Mouse (Mus musculus) cerebellum, adult 9-11 months (tissue): ENCODE measurements around the gene Bcl7c.
"Not testable (repeated sequence)": the region's sequence is repeated elsewhere in the genome, so short reads cannot be mapped to it uniquely, and the experiment has no call there.

Experiments used
- DNase-seq: peaks from one replicate; pipeline ENCODE4 v3.0.0; 2022

Gene Bcl7c

DNA sequence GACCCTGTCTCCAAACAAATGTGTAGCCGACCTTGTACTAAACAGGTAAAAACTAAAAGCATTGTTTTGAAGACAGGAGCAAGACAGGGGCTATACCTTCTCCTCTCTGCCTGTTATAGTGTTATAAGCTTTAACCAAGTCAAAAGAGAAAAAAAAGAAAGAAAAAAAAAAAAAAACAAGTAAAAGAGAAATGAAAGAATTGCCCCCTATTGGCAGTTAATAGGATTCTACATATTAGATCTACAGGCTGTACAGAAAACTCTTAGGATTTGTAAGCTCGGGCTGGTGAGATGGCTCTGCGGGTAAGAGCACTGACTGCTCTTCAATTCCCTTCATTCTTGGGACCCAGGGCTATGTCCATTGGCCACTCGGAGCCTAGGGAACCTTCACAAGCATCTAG lies 66.5 kb downstream of the Bcl7c start:
- DNase-seq, result no peak

DNA sequence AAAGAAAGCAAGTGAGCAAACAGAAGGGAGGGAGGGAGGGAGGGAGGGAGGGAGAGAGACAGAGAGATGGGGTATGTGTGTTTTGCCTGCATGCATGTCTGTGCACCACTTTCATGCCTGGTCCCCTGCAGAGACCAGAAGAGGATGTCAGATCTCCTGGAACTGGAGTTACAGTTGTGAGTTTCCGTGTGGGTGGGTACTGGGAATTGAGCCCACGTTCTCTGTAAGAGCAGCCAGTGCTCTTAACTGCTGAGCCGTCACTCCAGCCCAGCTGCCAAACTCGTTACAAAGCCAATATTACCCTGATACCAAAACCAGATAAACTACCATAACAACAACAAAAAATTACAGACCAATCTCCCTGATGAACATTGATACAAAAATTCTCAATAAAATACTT lies 67.5 kb downstream of the Bcl7c start:
- no peak for DNase-seq

DNA sequence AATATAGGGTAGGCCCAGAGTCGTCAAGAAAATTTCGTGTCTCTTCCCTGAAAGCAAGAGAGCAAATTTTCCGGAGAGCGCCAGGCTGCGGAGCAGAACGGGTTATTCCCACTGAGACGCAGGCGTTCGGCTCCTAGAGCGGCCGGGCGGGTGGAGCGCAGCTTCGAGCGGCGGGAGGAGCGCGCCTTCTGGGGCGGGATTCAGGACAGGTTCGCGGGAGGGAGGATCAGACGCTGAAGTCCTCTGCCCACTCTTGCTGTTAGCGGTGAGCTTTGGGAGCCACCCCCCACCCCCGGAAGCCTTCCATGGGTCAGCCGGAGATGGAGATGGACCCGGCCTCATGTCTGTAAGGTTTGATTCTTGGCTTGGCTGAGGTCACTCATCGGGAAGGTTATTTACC lies 71.8 kb downstream of the Bcl7c start:
- DNase-seq, result peak; percentile 85

DNA sequence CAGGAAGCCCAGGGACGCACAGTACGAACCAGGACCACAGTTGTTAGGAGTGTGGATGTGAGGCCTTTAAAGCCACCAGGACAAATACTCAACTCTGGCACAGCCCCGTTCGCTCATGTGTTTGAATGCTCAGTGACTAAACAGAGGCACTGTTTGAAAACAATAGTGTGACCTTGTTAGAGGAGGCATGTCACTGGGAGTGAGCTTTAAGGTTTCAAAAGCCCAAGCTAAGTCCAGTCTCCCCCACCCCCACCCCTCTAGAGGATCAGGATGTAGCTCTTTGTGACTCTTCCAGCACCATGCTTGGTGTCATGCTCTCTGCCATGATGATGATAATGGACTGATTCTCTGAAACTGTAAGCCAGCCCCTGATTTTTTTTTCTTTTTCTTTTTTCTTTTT lies 77.3 kb downstream of the Bcl7c start:
- no peak for DNase-seq

DNA sequence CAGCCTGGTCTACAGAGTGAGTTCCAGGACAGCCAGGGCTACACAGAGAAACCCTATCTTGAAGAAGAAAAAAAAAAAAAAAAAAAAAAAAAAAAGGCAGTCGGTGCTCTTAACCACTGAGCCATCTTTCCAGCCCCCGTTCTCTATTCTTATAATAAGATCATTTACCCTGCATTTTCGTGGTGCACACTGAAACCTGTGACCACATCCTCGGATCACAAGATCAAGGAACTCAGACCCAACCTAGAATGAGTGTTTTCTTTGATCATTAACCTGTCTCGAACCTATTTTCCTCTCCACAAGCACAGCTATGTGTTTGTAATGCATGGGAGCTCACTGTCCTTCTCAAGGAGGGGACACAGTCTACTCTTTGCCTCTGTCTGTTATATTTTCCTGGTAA lies 80.1 kb downstream of the Bcl7c start:
- no peak for DNase-seq

DNA sequence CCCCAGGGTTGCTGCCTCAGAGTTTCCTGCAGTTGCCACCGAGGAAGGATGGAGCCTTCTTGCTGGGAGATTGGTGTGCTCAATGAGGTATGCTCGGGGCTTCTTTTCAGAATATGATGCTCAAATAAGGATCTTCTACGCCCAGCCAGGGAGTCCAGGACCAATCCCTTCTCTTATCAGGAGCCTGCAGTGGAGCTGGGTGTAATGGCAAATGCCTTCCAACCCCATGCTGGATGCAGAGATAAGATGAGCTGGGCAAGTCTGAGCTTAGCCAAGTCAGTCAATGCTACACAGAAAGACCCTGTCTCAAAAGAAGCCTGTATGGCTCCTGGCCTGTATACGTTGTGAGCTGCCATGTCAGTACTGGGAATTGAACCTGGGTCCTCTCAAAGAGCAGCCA lies 82.3 kb downstream of the Bcl7c start:
- DNase-seq, result no peak

DNA sequence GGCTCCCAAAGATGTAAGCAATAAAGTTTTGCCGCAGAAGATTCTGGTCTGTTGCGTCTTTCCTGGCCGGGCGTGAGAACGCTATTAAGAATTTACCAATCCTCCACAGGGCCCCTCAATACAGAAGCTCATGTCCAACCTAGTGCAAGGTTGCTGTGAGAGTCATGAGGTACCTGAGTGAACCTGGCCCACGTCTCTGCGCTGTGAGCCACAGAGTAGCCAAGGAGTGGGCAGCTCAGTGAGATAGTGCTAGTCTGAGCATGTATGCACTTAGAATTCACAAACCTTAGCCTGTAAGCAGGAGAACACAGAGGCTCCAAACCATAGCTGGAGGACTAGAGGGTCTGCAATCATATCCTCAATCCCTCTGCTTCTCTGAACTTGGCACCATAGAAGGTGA lies 82.7 kb downstream of the Bcl7c start:
- no peak for DNase-seq

DNA sequence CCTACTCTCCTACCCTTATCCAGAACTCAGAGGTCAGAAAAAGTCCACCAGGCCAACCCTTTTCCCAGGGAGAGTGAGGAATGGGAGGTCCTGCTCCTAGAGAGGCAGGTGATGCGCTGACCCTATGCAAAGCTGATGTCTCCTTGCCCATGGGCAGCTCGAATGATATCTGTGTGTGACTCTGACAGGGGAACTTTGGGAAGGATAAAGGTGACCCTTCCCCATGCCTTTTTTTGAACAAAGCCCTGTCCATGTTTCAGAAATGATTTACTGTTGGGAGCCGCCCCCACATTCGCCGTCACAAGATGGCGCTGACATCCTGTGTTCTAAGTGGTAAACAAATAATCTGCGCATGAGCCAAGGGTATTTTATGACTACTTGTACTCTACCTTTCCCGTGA lies 90.3 kb downstream of the Bcl7c start:
- not testable (repeated sequence) for DNase-seq

DNA sequence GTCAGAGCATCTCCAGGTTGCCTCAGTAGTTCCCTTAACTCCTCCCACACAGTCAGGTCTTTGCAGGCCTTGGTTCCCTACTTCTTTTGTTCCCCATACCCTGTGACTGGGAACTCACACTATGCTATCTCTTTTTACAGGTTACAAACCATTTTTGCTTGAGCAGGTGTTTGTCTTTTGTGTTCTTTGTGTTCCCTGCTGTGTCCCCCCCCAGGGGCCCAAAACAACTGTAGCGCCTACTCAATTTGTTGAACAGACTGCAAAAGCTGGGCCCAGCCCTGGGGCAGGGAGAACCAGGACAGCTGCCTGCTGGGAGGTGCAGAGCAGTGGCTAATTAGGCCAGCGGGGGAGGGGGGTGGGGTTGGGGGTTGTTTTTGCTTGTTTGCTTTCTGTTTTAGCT lies 90.8 kb downstream of the Bcl7c start:
- DNase-seq, result no peak

DNA sequence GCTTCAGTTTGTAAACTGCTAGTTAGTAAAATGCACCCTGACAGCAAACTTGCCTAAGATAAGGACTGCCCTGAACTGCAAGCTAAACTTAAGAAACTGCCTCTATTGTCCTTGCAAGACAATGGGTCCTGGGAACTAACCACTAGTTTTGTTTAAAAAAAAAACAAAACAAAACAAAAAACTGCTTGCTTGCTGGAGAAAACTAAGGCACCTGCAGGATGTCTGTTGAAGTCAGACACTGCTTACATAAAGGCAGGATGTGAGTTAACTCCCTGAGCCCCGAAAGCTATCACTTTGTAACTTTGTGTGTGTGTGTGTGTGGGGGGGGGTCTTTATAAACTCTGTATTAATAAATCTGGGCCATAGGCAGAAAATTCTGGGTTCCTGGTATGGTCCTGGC lies 91.9 kb downstream of the Bcl7c start:
- no peak for DNase-seq

DNA sequence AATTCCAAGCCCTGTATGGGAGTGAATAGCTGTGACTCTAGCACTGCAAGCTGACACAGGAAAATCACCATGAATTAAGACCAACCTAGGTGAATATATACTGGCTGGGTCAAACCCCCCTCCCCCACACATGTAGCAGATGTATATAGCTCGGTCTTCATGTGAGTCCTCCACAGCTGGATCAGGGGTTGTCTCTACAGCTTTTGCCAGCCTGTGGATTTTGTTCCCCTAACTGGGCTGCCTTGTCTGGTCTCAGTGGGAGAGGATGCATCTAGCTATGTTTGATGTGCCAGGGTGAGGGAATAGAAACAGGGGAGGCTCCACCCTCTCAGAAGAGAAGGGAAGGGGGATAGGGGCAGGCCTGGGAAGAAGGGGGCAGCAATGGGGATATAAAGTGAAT lies 92.4 kb downstream of the Bcl7c start:
- DNase-seq, result peak; percentile 24

DNA sequence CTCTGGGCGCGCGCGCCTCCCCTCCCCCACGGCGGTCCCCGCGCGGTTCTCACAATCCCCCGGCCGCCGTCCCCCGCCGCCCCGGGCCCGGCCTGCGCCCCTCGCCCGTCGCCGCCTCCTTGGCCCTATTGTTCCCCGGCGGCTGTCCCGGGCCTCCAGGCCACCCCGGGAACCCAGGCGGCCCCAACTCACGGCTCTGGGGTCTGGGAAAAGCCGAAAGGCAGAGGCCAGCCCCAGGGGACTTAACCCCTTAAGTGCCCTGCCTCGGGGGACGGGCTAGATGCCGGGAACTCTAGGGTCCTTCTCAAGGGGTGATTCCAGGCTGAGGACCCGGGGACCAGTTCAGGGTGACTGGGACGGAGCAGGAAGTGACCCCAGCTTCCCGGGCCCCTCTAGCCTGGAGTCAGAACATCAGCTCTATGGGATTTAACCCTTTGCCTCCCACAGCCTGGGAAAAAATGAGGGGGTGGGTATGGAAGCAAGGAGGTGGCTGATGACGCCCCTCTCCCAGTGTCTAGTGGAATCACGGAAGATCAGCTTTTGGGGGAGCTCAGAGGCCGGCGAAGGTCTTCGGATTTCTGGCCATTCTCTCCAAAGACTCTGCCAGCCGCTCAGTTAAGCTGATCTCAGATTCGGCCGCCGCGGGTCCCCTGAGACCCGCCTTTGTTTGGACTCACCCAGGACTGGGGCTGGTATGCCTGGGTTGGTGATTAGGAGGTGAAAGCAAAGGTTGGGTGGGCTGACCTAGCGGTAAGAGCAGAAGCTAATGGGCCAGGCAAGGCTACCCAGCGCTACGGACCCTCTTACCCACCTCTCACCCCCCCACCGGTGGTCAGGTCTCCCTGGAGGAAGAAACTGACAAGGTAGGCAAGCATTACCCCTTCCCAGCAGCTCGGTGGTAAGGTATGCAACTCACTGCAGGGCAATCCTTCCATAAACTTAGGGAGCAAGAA lies 93.6 kb downstream of the Bcl7c start, which contains the start of gene Zfp629:
Gene Zfp629 (minus strand): TSS at position 907 of the 953 bp plus-strand sequence.
- DNase-seq, result peak; percentile 77

DNA sequence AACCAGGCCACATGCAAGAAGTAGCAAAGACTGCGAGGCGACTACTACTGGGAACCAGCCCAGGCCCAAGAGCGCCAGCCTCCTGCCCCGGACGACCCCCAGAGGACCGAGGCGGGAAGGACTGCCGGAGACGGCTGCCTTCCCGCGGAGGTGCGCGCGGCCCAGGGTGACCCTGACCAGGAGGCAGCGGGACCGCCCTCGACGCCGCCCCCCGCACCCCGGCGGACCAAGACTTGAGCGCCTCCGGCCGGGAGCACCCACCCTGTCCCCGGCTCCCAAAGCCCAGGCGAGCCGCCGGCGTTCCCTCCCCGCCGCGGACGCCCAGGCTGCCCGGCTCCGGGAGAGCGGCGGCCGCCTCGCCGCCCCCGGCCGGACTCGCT lies 94.2 kb downstream of the Bcl7c start:
- peak; percentile 38 for DNase-seq

DNA sequence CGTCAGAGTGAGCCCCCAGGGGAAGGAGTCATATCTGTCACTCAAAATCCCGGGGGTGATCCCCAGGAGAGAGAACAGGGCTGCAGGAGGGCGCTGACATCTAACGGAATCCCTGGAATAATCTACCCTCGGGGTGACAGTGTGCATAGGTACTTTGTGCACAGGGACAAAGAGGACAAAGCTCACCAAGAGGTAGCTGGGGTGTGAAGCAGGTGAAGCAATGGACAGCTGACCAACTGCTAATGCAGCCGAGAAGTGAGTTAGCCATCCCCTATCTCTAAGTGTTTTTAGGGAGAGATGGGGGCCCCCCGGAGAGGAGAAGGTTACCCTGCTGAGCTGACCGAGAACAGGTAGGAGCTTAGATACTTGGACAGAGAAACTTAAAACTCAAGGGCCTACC lies 94.6 kb downstream of the Bcl7c start:
- peak; percentile 25 for DNase-seq

DNA sequence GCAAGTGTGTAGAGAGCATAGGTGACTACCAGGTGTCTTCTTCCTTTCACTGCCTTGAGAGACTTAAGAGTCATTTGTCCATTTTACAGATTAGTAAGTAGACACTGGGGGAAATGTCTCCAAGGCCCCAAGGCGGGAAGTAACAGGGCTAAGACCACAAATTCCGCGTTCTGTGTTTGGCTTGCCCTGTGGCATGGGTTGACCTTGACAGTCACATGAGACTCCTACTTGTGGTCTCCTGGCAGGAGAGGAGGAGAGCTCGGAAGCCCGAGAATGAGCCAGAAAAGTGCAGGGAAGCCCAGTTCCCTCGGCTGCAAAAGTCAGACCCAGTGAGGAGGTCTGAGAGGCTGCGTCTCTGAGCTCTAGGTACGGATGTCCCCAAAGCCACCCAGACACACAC lies 95.2 kb downstream of the Bcl7c start:
- no peak for DNase-seq

DNA sequence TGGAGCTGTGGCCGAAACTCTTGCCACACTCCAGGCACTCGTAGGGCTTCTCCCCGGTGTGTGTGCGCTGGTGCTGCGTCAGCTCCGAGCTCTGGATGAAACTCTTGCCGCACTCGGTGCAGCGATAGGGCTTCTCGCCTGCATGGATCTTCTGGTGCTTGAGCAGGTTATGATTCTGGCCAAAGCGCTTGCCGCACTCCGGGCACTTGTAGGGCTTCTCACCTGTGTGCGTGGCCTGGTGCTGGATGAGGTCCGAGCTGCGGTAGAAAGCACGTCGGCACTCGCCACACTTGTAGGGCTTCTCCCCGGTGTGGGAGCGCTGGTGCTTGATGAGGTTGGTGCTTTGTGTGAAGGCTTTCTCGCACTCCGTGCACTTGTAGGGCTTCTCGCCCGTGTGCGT lies 97.2 kb downstream of the Bcl7c start:
- no peak for DNase-seq
